In genomic region chr13:23475658-23476057, GRCm38 (mm10) we compare ENCODE assay signal across 11 mouse cellular contexts. TPM values are rescaled to one million over a fixed set of nuclear protein-coding genes. Genes with fewer than 3 reads are reported as not detected.
DNase-seq lines count a peak whose midpoint lies in the region; ATAC-seq and TF ChIP-seq lines count a peak whose summit lies in the region.
"Had no signal": no experiment of that assay in that cellular context is flagged by ENCODE, and none has a peak within 500 bp of the region (broad histone marks: within the 10 kb centered on the region; RNA-seq: fewer than 3 reads in every experiment).

No protein-coding gene starts in this region.

- no peak overlapping the region for H3K4me3 ChIP-seq in forebrain, embryonic 11.5 days (ENCODE audit: low read depth, low read length)
- H3K4me3 ChIP-seq in forebrain, postnatal 0 days (ENCODE audit: low read depth, low read length): no peak overlapping the region
- no peak overlapping the region for H3K4me3 ChIP-seq in midbrain, embryonic 12.5 days
- H3K4me3 ChIP-seq in stomach, postnatal 0 days (ENCODE audit: low read depth, low read length): no peak overlapping the region

- H3K4me1 ChIP-seq in forebrain, embryonic 11.5 days (replicated peaks; ENCODE audit: control insufficient read depth, insufficient read depth, low read length): no peaks in the 10 kb centered on the region
- H3K4me1 ChIP-seq in forebrain, postnatal 0 days (ENCODE audit: insufficient read depth): no peaks in the 10 kb centered on the region
- no peaks in the 10 kb centered on the region for H3K4me1 ChIP-seq in midbrain, embryonic 12.5 days
- no peaks in the 10 kb centered on the region for H3K4me1 ChIP-seq in stomach, postnatal 0 days (replicated peaks; ENCODE audit: control insufficient read depth, insufficient read depth)

- no peak overlapping the region for H3K4me2 ChIP-seq in forebrain, embryonic 11.5 days (ENCODE audit: low read depth, low read length, severe bottlenecking)
- H3K4me2 ChIP-seq in forebrain, postnatal 0 days (ENCODE audit: low read depth): no peak overlapping the region
- H3K4me2 ChIP-seq in midbrain, embryonic 12.5 days (replicated peaks): no peak overlapping the region
- H3K4me2 ChIP-seq in stomach, postnatal 0 days (replicated peaks; ENCODE audit: low read depth): no peak overlapping the region

- WGBS in forebrain, embryonic 11.5 days: 13% methylated on average over 2 of the region's 2 CpGs
- WGBS in forebrain, postnatal 0 days: 29% methylated on average over 2 of the region's 2 CpGs
- 4% methylated on average over 2 of the region's 2 CpGs for WGBS in midbrain, embryonic 12.5 days
- 43% methylated on average over 2 of the region's 2 CpGs for WGBS in stomach, postnatal 0 days

- H3K27me3 ChIP-seq in forebrain, embryonic 11.5 days (ENCODE audit: control insufficient read depth, insufficient read depth, low read length): no peaks in the 10 kb centered on the region
- no peaks in the 10 kb centered on the region for H3K27me3 ChIP-seq in forebrain, postnatal 0 days (ENCODE audit: insufficient read depth, low read length)
- no peaks in the 10 kb centered on the region for H3K27me3 ChIP-seq in midbrain, embryonic 12.5 days
- H3K27me3 ChIP-seq in stomach, postnatal 0 days (ENCODE audit: control insufficient read depth, insufficient read depth, low read length): no peaks in the 10 kb centered on the region

- H3K27ac ChIP-seq in forebrain, embryonic 11.5 days (ENCODE audit: low read depth, low read length): no peak overlapping the region
- H3K27ac ChIP-seq in forebrain, postnatal 0 days (ENCODE audit: low read depth, low read length): no peak overlapping the region
- no peak overlapping the region for H3K27ac ChIP-seq in midbrain, embryonic 12.5 days (replicated peaks)
- H3K27ac ChIP-seq in stomach, postnatal 0 days (replicated peaks): no peak overlapping the region

- no peak for TF ChIP-seq EP300 in stomach, postnatal 0 days (optimal IDR thresholded peaks at IDR 0.05)

- ATAC-seq in forebrain, embryonic 11.5 days (replicated peaks; ENCODE audit: low FRiP score): 0 out of 2 replicates have a peak, but pooled peaks have one; percentile 46
- peak; percentile 42 for ATAC-seq in forebrain, postnatal 0 days
- 0 out of 2 replicates have a peak, but pooled peaks have one; percentile 62 for ATAC-seq in midbrain, embryonic 12.5 days (ENCODE audit: low FRiP score, low read depth)
- ATAC-seq in stomach, postnatal 0 days (ENCODE audit: low FRiP score, low TSS enrichment): no peak
- ATAC-seq: liver, postnatal 0 days had no signal

- TF ChIP-seq CTCF in forebrain, postnatal 0 days (IDR thresholded peaks at IDR 0.05; ENCODE audit: low read depth): no peak
- no peak for TF ChIP-seq CTCF in stomach, postnatal 0 days (IDR thresholded peaks at IDR 0.05; ENCODE audit: low read depth)

- no peaks in the 10 kb centered on the region for H3K36me3 ChIP-seq in forebrain, embryonic 11.5 days (ENCODE audit: control insufficient read depth, insufficient read depth, low read length)
- no peaks in the 10 kb centered on the region for H3K36me3 ChIP-seq in forebrain, postnatal 0 days (ENCODE audit: insufficient read depth)
- no peaks in the 10 kb centered on the region for H3K36me3 ChIP-seq in midbrain, embryonic 12.5 days
- H3K36me3 ChIP-seq in stomach, postnatal 0 days (ENCODE audit: control insufficient read depth, insufficient read depth, low read length): no peaks in the 10 kb centered on the region
- H3K36me3 ChIP-seq: G1E had no signal

- no peak overlapping the region for H3K9ac ChIP-seq in forebrain, embryonic 11.5 days (ENCODE audit: low read length)
- H3K9ac ChIP-seq in forebrain, postnatal 0 days: no peak overlapping the region
- no peak overlapping the region for H3K9ac ChIP-seq in midbrain, embryonic 12.5 days (replicated peaks)
- no peak overlapping the region for H3K9ac ChIP-seq in stomach, postnatal 0 days (ENCODE audit: low read length)
- H3K9ac ChIP-seq: liver, postnatal 0 days had no signal

- no peaks in the 10 kb centered on the region for H3K9me3 ChIP-seq in forebrain, embryonic 11.5 days (ENCODE audit: control insufficient read depth, low read length)
- no peaks in the 10 kb centered on the region for H3K9me3 ChIP-seq in forebrain, postnatal 0 days (ENCODE audit: low read length)
- H3K9me3 ChIP-seq in midbrain, embryonic 12.5 days: no peaks in the 10 kb centered on the region
- no peaks in the 10 kb centered on the region for H3K9me3 ChIP-seq in stomach, postnatal 0 days (ENCODE audit: control insufficient read depth, low read length)
- H3K9me3 ChIP-seq: G1E had no signal

- peak; percentile 20 for DNase-seq in kidney, postnatal 4 days
- no peak for DNase-seq in kidney, adult 8-10 months
- no peak for DNase-seq in forebrain, embryonic 11.5 days (ENCODE audit: low spot score)
- DNase-seq in forebrain, postnatal 0 days: peak; percentile 22
- no peak for DNase-seq in thymus, postnatal 14 days
- no peak for DNase-seq in stomach, postnatal 0 days (ENCODE audit: low spot score)
- DNase-seq: adrenal gland, adult 2 months; cerebellum, adult 9-11 months; liver, postnatal 0 days had no signal

RNA-seq across cellular contexts. Expression of gene Btn1a1, which starts 10.0 kb away (rescaled TPM):
- 0.17 and 0.19 TPM in 2 replicates for polyA plus RNA-seq in forebrain, embryonic 11.5 days (2014; fragmentation: Nextera tagmentation; extraction: Ambion mirVana)
- 0.08 and 0.33 TPM in 2 replicates for total RNA-seq in forebrain, postnatal 0 days (2014; rRNA removed)
- 0.12 TPM in 1 of 2 replicates, not detected in the other for polyA plus RNA-seq in forebrain, postnatal 0 days (2015; fragmentation: Nextera tagmentation; extraction: Ambion mirVana)
- polyA plus RNA-seq in midbrain, embryonic 12.5 days (2016; fragmentation: Nextera tagmentation; extraction: Ambion mirVana): not detected in 2 replicates
- 0.05 TPM in 1 of 2 replicates, not detected in the other for polyA plus RNA-seq in stomach, postnatal 0 days (2015; fragmentation: Nextera tagmentation; extraction: Ambion mirVana)
- total RNA-seq: adrenal gland, adult 2 months had no signal
- polyA plus RNA-seq: adrenal gland, adult 2 months had no signal

RNA-seq across cellular contexts. Expression of gene Btn2a2, which starts 13.0 kb away (rescaled TPM):
- polyA plus RNA-seq in forebrain, embryonic 11.5 days (2014; fragmentation: Nextera tagmentation; extraction: Ambion mirVana): 0.48 and 0.59 TPM in 2 replicates
- total RNA-seq in forebrain, postnatal 0 days (2014; rRNA removed): not detected in 2 replicates
- 0.10 TPM in 1 of 2 replicates, not detected in the other for polyA plus RNA-seq in forebrain, postnatal 0 days (2015; fragmentation: Nextera tagmentation; extraction: Ambion mirVana)
- polyA plus RNA-seq in midbrain, embryonic 12.5 days (2016; fragmentation: Nextera tagmentation; extraction: Ambion mirVana): 0.10 and 0.17 TPM in 2 replicates
- polyA plus RNA-seq in stomach, postnatal 0 days (2015; fragmentation: Nextera tagmentation; extraction: Ambion mirVana): 0.04 and 0.07 TPM in 2 replicates
- total RNA-seq: adrenal gland, adult 2 months had no signal
- polyA plus RNA-seq: adrenal gland, adult 2 months; G1E; liver, postnatal 0 days had no signal

RNA-seq across cellular contexts. Expression of gene Abt1, which starts 52.0 kb away (rescaled TPM):
- polyA plus RNA-seq in forebrain, embryonic 11.5 days (2014; fragmentation: Nextera tagmentation; extraction: Ambion mirVana): 13.0 and 13.5 TPM in 2 replicates
- 6.5 and 8.2 TPM in 2 replicates for total RNA-seq in forebrain, postnatal 0 days (2014; rRNA removed)
- 7.7 and 8.2 TPM in 2 replicates for polyA plus RNA-seq in forebrain, postnatal 0 days (2015; fragmentation: Nextera tagmentation; extraction: Ambion mirVana)
- polyA plus RNA-seq in midbrain, embryonic 12.5 days (2016; fragmentation: Nextera tagmentation; extraction: Ambion mirVana): 10.1 and 12.3 TPM in 2 replicates
- 7.1 and 7.4 TPM in 2 replicates for polyA plus RNA-seq in stomach, postnatal 0 days (2015; fragmentation: Nextera tagmentation; extraction: Ambion mirVana)

RNA-seq across cellular contexts. Expression of gene Hist1h4h, which starts 55.2 kb away (rescaled TPM):
- polyA plus RNA-seq in forebrain, embryonic 11.5 days (2014; fragmentation: Nextera tagmentation; extraction: Ambion mirVana): 2.0 and 4.9 TPM in 2 replicates
- 1,275 and 1,840 TPM in 2 replicates for total RNA-seq in forebrain, postnatal 0 days (2014; rRNA removed)
- polyA plus RNA-seq in forebrain, postnatal 0 days (2015; fragmentation: Nextera tagmentation; extraction: Ambion mirVana): 4.1 and 5.7 TPM in 2 replicates
- polyA plus RNA-seq in midbrain, embryonic 12.5 days (2016; fragmentation: Nextera tagmentation; extraction: Ambion mirVana): 4.2 and 4.4 TPM in 2 replicates
- polyA plus RNA-seq in stomach, postnatal 0 days (2015; fragmentation: Nextera tagmentation; extraction: Ambion mirVana): 13.7 and 18.3 TPM in 2 replicates

RNA-seq across cellular contexts. Expression of gene Hist1h2af, which starts 58.0 kb away (rescaled TPM):
- polyA plus RNA-seq in forebrain, embryonic 11.5 days (2014; fragmentation: Nextera tagmentation; extraction: Ambion mirVana): 7.7 and 9.3 TPM in 2 replicates
- 135 and 227 TPM in 2 replicates for total RNA-seq in forebrain, postnatal 0 days (2014; rRNA removed)
- not detected in 2 replicates for polyA plus RNA-seq in forebrain, postnatal 0 days (2015; fragmentation: Nextera tagmentation; extraction: Ambion mirVana)
- 7.9 and 8.4 TPM in 2 replicates for polyA plus RNA-seq in midbrain, embryonic 12.5 days (2016; fragmentation: Nextera tagmentation; extraction: Ambion mirVana)
- 4.5 and 8.9 TPM in 2 replicates for polyA plus RNA-seq in stomach, postnatal 0 days (2015; fragmentation: Nextera tagmentation; extraction: Ambion mirVana)

Comparison
In these comparisons a context has a peak if more than half of its experiments do, and no peak if none do; other contexts are left out.
1. DNase-seq: peak in kidney, postnatal 4 days (2 of 2) and forebrain, postnatal 0 days (single experiment); none in kidney, adult 8-10 months (0 of 2), forebrain, embryonic 11.5 days (single experiment), thymus, postnatal 14 days (single experiment) and stomach, postnatal 0 days (single experiment).